Mouse (Mus musculus) hindbrain, embryonic 15.5 days (tissue): ENCODE data around the gene Zbed3. TPM values are rescaled to one million over a fixed set of nuclear protein-coding genes. Genes with fewer than 3 reads are reported as not detected.

ENCODE experiments used
- ATAC-seq: fragments of 200-750 bp; cut with Nextera tagmentation; 2 replicates; pipeline ENCODE4 v1.8.0; 2017; ENCODE audit warnings: low read depth, moderate number of reproducible peaks, moderate TSS enrichment; ENCODE audit not compliant: low FRiP score
- H3K27ac ChIP-seq: fragments of 300-500 bp; sonication (generic); replicated peaks from 2 replicates; pipeline ENCODE4 v1.5.1; 2015; ENCODE audit warnings: mild to moderate bottlenecking, inconsistent platforms
- H3K27me3 ChIP-seq: fragments of 300-500 bp; sonication (generic); 2 replicates; pipeline ENCODE4 v1.6.1; 2015; ENCODE audit warnings: control low read depth, inconsistent platforms
- H3K36me3 ChIP-seq: fragments of 300-500 bp; sonication (generic); 2 replicates; pipeline ENCODE4 v1.6.1; 2015; ENCODE audit warnings: control low read depth, inconsistent platforms
- H3K4me1 ChIP-seq: fragments of 300-500 bp; sonication (generic); replicated peaks from 2 replicates; pipeline ENCODE4 v1.6.1; 2015; ENCODE audit warnings: control low read depth, inconsistent platforms
- H3K4me2 ChIP-seq: fragments of 300-500 bp; sonication (generic); 2 replicates; pipeline ENCODE4 v1.6.1; 2015; ENCODE audit warnings: moderate library complexity, mild to moderate bottlenecking, inconsistent platforms
- H3K4me3 ChIP-seq: fragments of 300-500 bp; sonication (generic); 2 replicates; pipeline ENCODE4 v1.5.1; 2015; ENCODE audit warnings: mild to moderate bottlenecking, inconsistent platforms
- H3K9ac ChIP-seq: fragments of 300-500 bp; sonication (generic); 2 replicates; pipeline ENCODE4 v1.6.1; 2015; ENCODE audit warnings: inconsistent platforms
- H3K9me3 ChIP-seq: fragments of 300-500 bp; sonication (generic); 2 replicates; pipeline ENCODE4 v1.6.1; 2016; ENCODE audit warnings: control low read depth, inconsistent platforms
- WGBS: fragments of 180-500 bp; shearing (Covaris S2); methylation state at CpG from one replicate; pipeline ENCODE4 v1.1.7; 2015; 5-methylcytosine and 5-hydroxymethylcytosine counted together
- polyA plus RNA-seq: library from polyadenylated mRNA; unstranded; fragments of >200 nt; fragmentation: Nextera tagmentation; extraction: Ambion mirVana; gene quantifications from 2 replicates; pipeline ENCODE4 v1.2.1, GENCODE M21; 2015

Gene Zbed3
- polyA plus RNA-seq, 1 experiment from 2014 or later = 39.3 TPM

- Histone ChIP-seq H3K4me2 (peak overlapping the region; percentile 71), H3K36me3 (no peaks in the 10 kb centered on the region), H3K27me3 (no peaks in the 10 kb centered on the region), H3K9ac (peak overlapping the region; percentile 95), H3K4me3 (peak overlapping the region; percentile 82), H3K4me1 (peaks cover 32% of the 10 kb centered on the region), H3K27ac (peak overlapping the region; percentile 98), H3K9me3 (no peaks in the 10 kb centered on the region)
- peak; percentile 63 for ATAC-seq
- 25% methylated on average over 15 of the region's 15 CpGs for WGBS
Measured at GRCm38 (mm10) chr13:95323950-95324625, 676 bp downstream of the Zbed3 start.

- Histone ChIP-seq H3K36me3 (no peaks in the 10 kb centered on the region), H3K4me2 (peak overlapping the region; percentile 71), H3K9me3 (no peaks in the 10 kb centered on the region), H3K27me3 (no peaks in the 10 kb centered on the region), H3K4me3 (peak overlapping the region; percentile 82), H3K4me1 (peaks cover 36% of the 10 kb centered on the region), H3K9ac (peak overlapping the region; percentile 95), H3K27ac (peak overlapping the region; percentile 98)
- WGBS = under 1% methylated on average over 22 of the region's 22 CpGs
- peak; percentile 32 for ATAC-seq
Measured at GRCm38 (mm10) chr13:95324626-95325079, 1.2 kb downstream of the Zbed3 start.

- H3K27me3 ChIP-seq = no peaks in the 10 kb centered on the region
- WGBS = under 1% methylated on average over 63 of the region's 63 CpGs
- H3K9me3 ChIP-seq = no peaks in the 10 kb centered on the region
- H3K4me3 ChIP-seq = peak overlapping the region; percentile 82
- peak; percentile 65 for ATAC-seq
- peak overlapping the region; percentile 98 for H3K27ac ChIP-seq
- H3K36me3 ChIP-seq = no peaks in the 10 kb centered on the region
- H3K4me2 ChIP-seq = peak overlapping the region; percentile 71
- peaks cover 36% of the 10 kb centered on the region for H3K4me1 ChIP-seq
- peak overlapping the region; percentile 95 for H3K9ac ChIP-seq
Measured at GRCm38 (mm10) chr13:95325080-95325906, 1.9 kb downstream of the Zbed3 start.

DNA sequence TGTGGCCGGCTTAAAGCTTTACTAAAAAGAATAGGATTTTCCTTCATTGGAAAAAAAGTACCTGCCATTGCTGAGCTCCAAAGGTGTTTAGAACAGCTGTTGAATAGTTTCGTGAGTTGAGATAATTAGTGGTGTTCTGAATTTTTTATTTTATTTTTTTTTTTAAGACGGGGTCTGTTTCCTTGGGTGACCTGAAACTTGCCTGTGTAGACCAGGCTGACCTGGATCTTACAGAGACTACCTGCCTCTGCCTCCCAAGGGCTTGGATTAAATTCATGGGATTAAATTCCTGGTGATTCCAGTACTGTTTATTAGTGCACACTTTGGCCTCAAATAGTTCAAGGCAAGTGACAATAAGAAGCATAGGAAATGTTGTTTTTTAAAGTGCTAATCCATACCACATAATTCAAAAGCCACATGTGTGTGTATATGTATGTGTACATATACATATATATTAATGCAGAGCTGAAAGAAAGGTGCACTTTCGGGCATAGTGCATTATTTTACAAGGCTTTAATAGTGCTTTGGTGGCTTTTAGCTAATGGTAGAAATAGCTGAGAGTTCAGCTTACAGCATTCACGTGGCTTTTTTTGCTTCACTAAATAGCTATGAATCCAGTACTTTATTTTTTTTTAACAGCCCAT is 2.6 kb downstream of the Zbed3 start:
- Histone ChIP-seq H3K9me3 (no peaks in the 10 kb centered on the region), H3K27ac (peak overlapping the region; percentile 98), H3K36me3 (no peaks in the 10 kb centered on the region), H3K4me3 (peak overlapping the region; percentile 82), H3K27me3 (no peaks in the 10 kb centered on the region), H3K4me1 (peaks cover 40% of the 10 kb centered on the region), H3K4me2 (peak overlapping the region; percentile 71), H3K9ac (peak overlapping the region; percentile 95)
- WGBS = 17% methylated on average over 5 of the region's 5 CpGs
- no peak for ATAC-seq

- Histone ChIP-seq H3K4me2 (peak overlapping the region; percentile 71), H3K4me1 (peaks cover 40% of the 10 kb centered on the region), H3K9ac (peak overlapping the region; percentile 54), H3K4me3 (peak overlapping the region; percentile 82), H3K27ac (peak overlapping the region; percentile 98), H3K27me3 (no peaks in the 10 kb centered on the region), H3K9me3 (no peaks in the 10 kb centered on the region), H3K36me3 (no peaks in the 10 kb centered on the region)
- 7% methylated on average over 21 of the region's 21 CpGs for WGBS
- no peak for ATAC-seq
Measured at GRCm38 (mm10) chr13:95326611-95327344, 3.4 kb downstream of the Zbed3 start.

GRCm38 (mm10) chr13:95327345-95327741 is 3.9 kb downstream of the Zbed3 start:
- 2% methylated on average over 5 of the region's 5 CpGs for WGBS
- Histone ChIP-seq H3K27ac (peak overlapping the region; percentile 98), H3K4me2 (peak overlapping the region; percentile 71), H3K36me3 (no peaks in the 10 kb centered on the region), H3K4me1 (peaks cover 40% of the 10 kb centered on the region), H3K9me3 (no peaks in the 10 kb centered on the region), H3K9ac (peak overlapping the region; percentile 54), H3K27me3 (no peaks in the 10 kb centered on the region), H3K4me3 (peak overlapping the region; percentile 82)
- ATAC-seq = peak; percentile 19; the same call in 1 of the 2 replicates

- ATAC-seq = no peak
- H3K4me2 ChIP-seq = no peak overlapping the region
- H3K27ac ChIP-seq = 0 out of 2 replicates have a peak overlapping the region, but pooled peaks have one; percentile 6
- no peak overlapping the region for H3K9ac ChIP-seq
- H3K4me1 ChIP-seq = peaks cover 40% of the 10 kb centered on the region
- H3K9me3 ChIP-seq = no peaks in the 10 kb centered on the region
- no peaks in the 10 kb centered on the region for H3K27me3 ChIP-seq
- no peak overlapping the region for H3K4me3 ChIP-seq
- no peaks in the 10 kb centered on the region for H3K36me3 ChIP-seq
- 72% methylated on average over 11 of the region's 11 CpGs for WGBS
Measured at GRCm38 (mm10) chr13:95328767-95329166, 5.4 kb downstream of the Zbed3 start.

DNA sequence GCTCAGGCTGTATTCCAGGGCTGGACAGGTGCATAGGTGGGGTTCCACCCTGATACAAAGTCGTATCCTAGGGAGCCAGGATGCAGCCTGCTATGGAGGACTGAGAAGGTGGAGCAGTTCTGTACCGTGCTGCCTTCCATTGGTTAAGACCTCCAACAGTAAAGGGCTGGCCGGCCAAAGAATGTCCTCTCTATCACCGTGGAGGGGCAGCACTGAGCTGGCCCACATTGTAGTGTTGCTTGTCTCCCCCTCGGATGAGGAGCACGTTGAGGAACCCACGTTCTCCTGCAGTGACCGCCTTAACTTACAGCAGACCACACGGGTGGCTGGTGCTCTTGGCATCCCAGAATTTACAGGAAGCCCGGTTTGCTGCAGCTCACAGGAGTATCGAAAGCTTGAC is 7.1 kb downstream of the Zbed3 start:
- no peaks in the 10 kb centered on the region for H3K9me3 ChIP-seq
- H3K36me3 ChIP-seq = no peaks in the 10 kb centered on the region
- H3K27me3 ChIP-seq = no peaks in the 10 kb centered on the region
- ATAC-seq = no peak
- H3K27ac ChIP-seq = no peak overlapping the region
- 64% methylated on average over 11 of the region's 11 CpGs for WGBS
- no peak overlapping the region for H3K4me2 ChIP-seq
- peaks cover 40% of the 10 kb centered on the region for H3K4me1 ChIP-seq
- no peak overlapping the region for H3K4me3 ChIP-seq
- H3K9ac ChIP-seq = no peak overlapping the region

GRCm38 (mm10) chr13:95332086-95332899 is 8.9 kb downstream of the Zbed3 start:
- no peak for ATAC-seq
- 76% methylated on average over 11 of the region's 11 CpGs for WGBS

DNA sequence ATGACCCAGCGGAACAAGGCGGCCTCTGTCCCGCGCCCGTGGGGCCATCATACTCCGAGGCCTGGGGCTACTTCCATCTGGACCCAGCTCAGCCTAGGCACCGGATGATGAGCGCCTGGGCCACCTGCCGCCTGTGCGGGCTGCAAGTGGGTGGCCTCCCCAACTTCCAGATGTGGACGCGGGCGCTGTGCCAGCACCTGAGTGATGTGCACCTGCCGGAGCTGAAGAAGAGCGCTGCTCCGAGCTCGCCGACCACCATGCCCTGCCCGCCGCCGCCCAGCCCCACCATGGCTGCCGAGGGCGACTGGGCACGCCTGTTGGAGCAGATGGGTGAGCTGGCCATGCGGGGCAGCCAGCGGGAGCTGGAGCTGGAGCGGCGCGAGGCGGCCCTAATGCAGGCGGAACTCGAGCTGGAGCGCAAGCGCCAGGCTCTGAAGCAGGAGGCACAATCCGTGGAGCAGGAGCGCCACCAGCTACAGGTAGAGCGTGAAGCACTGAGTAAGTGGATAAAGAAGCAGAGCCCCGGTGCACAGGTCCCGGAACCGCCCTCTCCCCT is 12.8 kb downstream of the Zbed3 start:
- H3K9ac ChIP-seq = no peak overlapping the region
- no peaks in the 10 kb centered on the region for H3K27me3 ChIP-seq
- H3K4me3 ChIP-seq = peak overlapping the region; percentile 12
- H3K9me3 ChIP-seq = no peaks in the 10 kb centered on the region
- H3K36me3 ChIP-seq = peaks cover 25% of the 10 kb centered on the region
- peak overlapping the region; percentile 39 for H3K4me2 ChIP-seq
- no peaks in the 10 kb centered on the region for H3K4me1 ChIP-seq
- 65% methylated on average over 40 of the region's 40 CpGs for WGBS
- peak; percentile 72; the same call in 1 of the 2 replicates for ATAC-seq
- H3K27ac ChIP-seq = no peak overlapping the region

More at GRCm38 (mm10) chr13:95332086-95332899, 8.9 kb downstream of the Zbed3 start:
- H3K9me3 ChIP-seq = no peaks in the 10 kb centered on the region
- no peak overlapping the region for H3K4me3 ChIP-seq
- no peak overlapping the region for H3K27ac ChIP-seq
- peaks cover 11% of the 10 kb centered on the region; the same call in 1 of the 2 replicates for H3K36me3 ChIP-seq
- no peaks in the 10 kb centered on the region for H3K27me3 ChIP-seq
- H3K4me2 ChIP-seq = no peak overlapping the region
- H3K9ac ChIP-seq = no peak overlapping the region
- H3K4me1 ChIP-seq = peaks cover 26% of the 10 kb centered on the region
